Comparison of ENCODE assay signal across 9 mouse cellular contexts in the genomic region with DNA sequence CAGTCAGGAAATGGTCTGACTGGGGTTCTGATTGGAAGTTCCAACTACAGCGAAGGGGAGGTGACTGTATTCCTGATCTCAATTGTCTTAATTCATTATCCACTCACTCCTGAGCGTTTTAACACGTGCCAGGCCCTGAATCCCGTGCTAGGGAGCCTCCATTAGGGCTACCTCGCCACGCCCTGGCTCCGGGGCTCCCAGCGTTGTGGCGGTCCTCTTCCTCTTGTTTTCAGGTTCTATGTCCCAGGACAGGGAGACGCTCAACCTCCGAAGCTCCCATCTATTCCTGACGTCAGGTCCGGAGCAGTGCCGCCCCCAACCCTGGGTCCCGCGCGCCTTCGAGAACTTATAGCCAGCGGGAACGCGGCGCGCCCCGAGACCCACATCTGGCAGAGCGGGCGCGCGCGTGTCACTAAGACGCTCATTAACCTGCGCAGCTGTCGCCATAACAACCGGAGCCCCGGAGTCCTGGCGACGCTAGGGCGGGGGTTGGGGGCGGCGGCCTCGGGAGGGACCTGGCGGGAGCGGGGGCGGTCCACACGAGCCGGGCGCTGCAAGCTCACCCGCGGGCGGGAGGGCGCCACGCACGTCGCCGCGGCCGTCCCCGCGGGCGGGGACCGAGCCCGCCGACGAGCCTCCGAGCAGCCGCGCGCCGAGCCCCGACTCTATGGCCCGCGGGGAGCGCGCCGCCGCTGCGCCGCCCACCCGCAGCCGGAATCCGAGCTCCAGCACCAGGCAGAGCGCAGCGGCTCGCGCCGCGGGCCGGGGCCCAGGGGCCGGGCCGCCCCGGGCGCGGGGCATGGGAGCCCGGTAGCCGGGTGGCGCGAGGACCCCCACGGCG. TPM values are rescaled to one million over a fixed set of nuclear protein-coding genes. Genes with fewer than 3 reads are reported as not detected.
DNase-seq lines count a peak whose midpoint lies in the region; ATAC-seq lines count a peak whose summit lies in the region.
"Had no signal": no experiment of that assay in that cellular context is flagged by ENCODE, and none has a peak within 500 bp of the region (broad histone marks: within the 10 kb centered on the region; RNA-seq: fewer than 3 reads in every experiment).

TSS of gene Neurl1a (plus strand) at position 390 of the 841 bp plus-strand sequence.

- peak within 1 kb of the TSS; percentile 79 for H3K4me2 ChIP-seq in liver, embryonic 12.5 days
- H3K4me2 ChIP-seq in neural tube, embryonic 12.5 days (replicated peaks), result peak within 1 kb of the TSS; percentile 99

- no peaks in the 10 kb centered on the region for H3K36me3 ChIP-seq in liver, embryonic 12.5 days
- H3K36me3 ChIP-seq in neural tube, embryonic 12.5 days, result no peaks in the 10 kb centered on the region

- peak within 1 kb of the TSS; percentile 38; the same call in 1 of the 2 replicates for H3K9ac ChIP-seq in liver, embryonic 12.5 days
- peak within 1 kb of the TSS; percentile 70 for H3K9ac ChIP-seq in neural tube, embryonic 12.5 days

- DNase-seq in layer of hippocampus, adult 11-12 months (ENCODE audit: low spot score), result peak; percentile 61
- DNase-seq in layer of hippocampus, adult 9-10 months (ENCODE audit: low spot score), result no peak
- DNase-seq in embryo, embryonic 9.5 days (ENCODE audit: extremely low spot score), result peak; percentile 67
- peak; percentile 72 for DNase-seq in kidney, postnatal 10 days
- peak; percentile 18 for DNase-seq in thymus, postnatal 25 days

- peak within 1 kb of the TSS; percentile 59 for H3K4me3 ChIP-seq in liver, embryonic 12.5 days
- peak within 1 kb of the TSS; percentile 64 for H3K4me3 ChIP-seq in neural tube, embryonic 12.5 days

- under 1% methylated on average over 82 of the region's 98 CpGs for WGBS in liver, embryonic 12.5 days (ENCODE audit: insufficient replicate concordance)
- under 1% methylated on average over 95 of the region's 98 CpGs for WGBS in neural tube, embryonic 12.5 days

- no peak within 1 kb of the TSS for H3K27ac ChIP-seq in liver, embryonic 12.5 days
- no peak within 1 kb of the TSS for H3K27ac ChIP-seq in neural tube, embryonic 12.5 days

- H3K4me1 ChIP-seq in liver, embryonic 12.5 days, result peaks cover 9% of the 10 kb centered on the region; the same call in 1 of the 2 replicates
- peaks cover 16% of the 10 kb centered on the region for H3K4me1 ChIP-seq in neural tube, embryonic 12.5 days

- ATAC-seq in granulocyte monocyte progenitor cell, adult 5-6 weeks (replicated peaks; ENCODE audit: poor library complexity, severe bottlenecking), result peak; percentile 35
- ATAC-seq in liver, embryonic 12.5 days, result peak; percentile 27; the same call in 1 of the 2 replicates
- peak; percentile 56; the same call in 1 of the 2 replicates for ATAC-seq in neural tube, embryonic 12.5 days (ENCODE audit: low FRiP score, low read depth)

- peaks cover 82% of the 10 kb centered on the region for H3K27me3 ChIP-seq in liver, embryonic 12.5 days (replicated peaks)
- peaks cover 35% of the 10 kb centered on the region for H3K27me3 ChIP-seq in neural tube, embryonic 12.5 days (replicated peaks)

- no peaks in the 10 kb centered on the region for H3K9me3 ChIP-seq in liver, embryonic 12.5 days (replicated peaks)
- peaks cover 9% of the 10 kb centered on the region; the same call in 1 of the 2 replicates for H3K9me3 ChIP-seq in neural tube, embryonic 12.5 days

RNA-seq across cellular contexts. Expression of gene Neurl1a, which starts in this region (rescaled TPM):
- total RNA-seq in granulocyte monocyte progenitor cell, adult 5-6 weeks (2014; fragmentation: Nextera tagmentation), result not detected in 2 replicates
- 0.04 TPM in 1 of 2 replicates, not detected in the other for total RNA-seq in granulocyte monocyte progenitor cell, adult 5-6 weeks (2017)
- 2.2 and 2.6 TPM in 2 replicates for polyA plus RNA-seq in liver, embryonic 12.5 days (2016; fragmentation: Nextera tagmentation; extraction: Ambion mirVana)
- polyA plus RNA-seq in neural tube, embryonic 12.5 days (2016; fragmentation: Nextera tagmentation; extraction: Ambion mirVana), result 6.3 TPM in 2 replicates
- total RNA-seq: MEL had no signal

Comparison
In these comparisons a context has a peak if more than half of its experiments do, and no peak if none do; other contexts are left out.
1. Peak in ATAC-seq in granulocyte monocyte progenitor cell, adult 5-6 weeks; RNA of the gene not detected or under 1 TPM.